Mouse (Mus musculus) ES-Bruce4 (cell line): ENCODE results near the gene Nkain1. TPM values are rescaled to one million over a fixed set of nuclear protein-coding genes. Genes with fewer than 3 reads are reported as not detected.

ENCODE experiments used
- H3K27ac ChIP-seq: 2 replicates; pipeline ENCODE4 v1.5.1; 2012; ENCODE audit warnings: low read length, inconsistent platforms; ENCODE audit not compliant: insufficient read depth
- H3K27me3 ChIP-seq: 2 replicates; pipeline ENCODE4 v1.6.1; 2012; ENCODE audit warnings: mild to moderate bottlenecking, low read length, inconsistent platforms; ENCODE audit not compliant: control insufficient read depth, poor library complexity, insufficient read depth, severe bottlenecking
- H3K36me3 ChIP-seq: 2 replicates; pipeline ENCODE4 v1.6.1; 2012; ENCODE audit warnings: inconsistent platforms, mild to moderate bottlenecking, low read length, moderate library complexity; ENCODE audit not compliant: control insufficient read depth, poor library complexity, insufficient read depth, severe bottlenecking
- H3K4me1 ChIP-seq: one replicate; pipeline ENCODE4 v1.8.1; 2011; ENCODE audit warnings: low read length; ENCODE audit not compliant: control insufficient read depth, insufficient read depth
- H3K4me3 ChIP-seq: 2 replicates; pipeline ENCODE4 v1.5.1; 2011; ENCODE audit warnings: low read depth, mild to moderate bottlenecking, low read length
- H3K9ac ChIP-seq: 2 replicates; pipeline ENCODE4 v1.6.1; 2012; ENCODE audit warnings: low read depth, mild to moderate bottlenecking, inconsistent platforms; ENCODE audit not compliant: poor library complexity, severe bottlenecking
- H3K9me3 ChIP-seq: replicated peaks from 2 replicates; pipeline ENCODE4 v1.6.1; 2012; ENCODE audit warnings: mild to moderate bottlenecking, low read length, inconsistent platforms; ENCODE audit not compliant: control insufficient read depth, poor library complexity, insufficient read depth, severe bottlenecking
- CTCF ChIP-seq: IDR thresholded peaks from one replicate; pipeline ENCODE4 v1.8.1; 2011; ENCODE audit warnings: low read depth, low read length
- EP300 ChIP-seq: IDR thresholded peaks from 2 replicates; pipeline ENCODE4 v1.6.1; 2011; ENCODE audit warnings: low read depth, low read length; ENCODE audit not compliant: insufficient read depth
- POLR2A ChIP-seq: IDR thresholded peaks from one replicate; pipeline ENCODE4 v1.8.1; 2011; ENCODE audit warnings: low read length; ENCODE audit not compliant: insufficient read depth
- polyA plus RNA-seq: library from polyadenylated mRNA; stranded (reverse); fragments of >200 nt; gene quantifications from 2 replicates; pipeline ENCODE4 v1.2.4, GENCODE M21; 2011; ENCODE audit warnings: low read depth; ENCODE audit not compliant: missing spikeins, insufficient read depth, insufficient read length

Gene Nkain1
- polyA plus RNA-seq, 1 experiment = 55.9 TPM

- H3K4me1 ChIP-seq = peaks cover 3% of the 10 kb centered on the region
- no peak overlapping the region for H3K27ac ChIP-seq
- TF ChIP-seq POLR2A (no peak), CTCF (no peak), EP300 (no peak)
These were observed 29.6 kb downstream of the Nkain1 start for GRCm38 (mm10) chr4:130544392-130544791.

GRCm38 (mm10) chr4:130543121-130543520 is 30.9 kb downstream of the Nkain1 start:
- Histone ChIP-seq H3K27ac (no peak overlapping the region), H3K4me1 (peaks cover 3% of the 10 kb centered on the region), H3K4me3 (no peak overlapping the region), H3K36me3 (no peaks in the 10 kb centered on the region), H3K9me3 (no peaks in the 10 kb centered on the region), H3K9ac (no peak overlapping the region), H3K27me3 (no peaks in the 10 kb centered on the region)
- TF ChIP-seq POLR2A (no peak), EP300 (no peak), CTCF (no peak)

More at GRCm38 (mm10) chr4:130544392-130544791, 29.6 kb downstream of the Nkain1 start:
- H3K9ac ChIP-seq = no peak overlapping the region
- no peaks in the 10 kb centered on the region for H3K9me3 ChIP-seq
- H3K36me3 ChIP-seq = no peaks in the 10 kb centered on the region
- no peaks in the 10 kb centered on the region for H3K27me3 ChIP-seq
- H3K4me3 ChIP-seq = no peak overlapping the region

- Histone ChIP-seq H3K4me3 (no peak overlapping the region), H3K27me3 (no peaks in the 10 kb centered on the region), H3K36me3 (no peaks in the 10 kb centered on the region), H3K4me1 (no peaks in the 10 kb centered on the region), H3K27ac (no peak overlapping the region), H3K9ac (no peak overlapping the region), H3K9me3 (no peaks in the 10 kb centered on the region)
- TF ChIP-seq CTCF = no peak
- no peak for TF ChIP-seq EP300
- no peak for TF ChIP-seq POLR2A
These were observed 33.1 kb downstream of the Nkain1 start for GRCm38 (mm10) chr4:130540831-130541230.

GRCm38 (mm10) chr4:130539706-130540105 is 34.3 kb downstream of the Nkain1 start:
- TF ChIP-seq CTCF = no peak
- TF ChIP-seq EP300 = no peak
- no peak for TF ChIP-seq POLR2A
- no peak overlapping the region for H3K9ac ChIP-seq
- no peaks in the 10 kb centered on the region for H3K9me3 ChIP-seq
- H3K27me3 ChIP-seq = no peaks in the 10 kb centered on the region
- H3K4me1 ChIP-seq = no peaks in the 10 kb centered on the region
- H3K4me3 ChIP-seq = no peak overlapping the region
- H3K36me3 ChIP-seq = no peaks in the 10 kb centered on the region
- H3K27ac ChIP-seq = no peak overlapping the region

GRCm38 (mm10) chr4:130539053-130539452 is 34.9 kb downstream of the Nkain1 start:
- Histone ChIP-seq H3K9me3 (no peaks in the 10 kb centered on the region), H3K27me3 (no peaks in the 10 kb centered on the region), H3K36me3 (no peaks in the 10 kb centered on the region), H3K4me1 (no peaks in the 10 kb centered on the region), H3K27ac (no peak overlapping the region), H3K9ac (no peak overlapping the region), H3K4me3 (no peak overlapping the region)
- TF ChIP-seq EP300 (no peak), POLR2A (no peak), CTCF (no peak)

- no peak overlapping the region for H3K27ac ChIP-seq
- H3K9ac ChIP-seq = no peak overlapping the region
- no peak overlapping the region for H3K4me3 ChIP-seq
- no peaks in the 10 kb centered on the region for H3K27me3 ChIP-seq
- TF ChIP-seq POLR2A (no peak), CTCF (no peak), EP300 (no peak)
- no peaks in the 10 kb centered on the region for H3K36me3 ChIP-seq
- H3K9me3 ChIP-seq = no peaks in the 10 kb centered on the region
- H3K4me1 ChIP-seq = no peaks in the 10 kb centered on the region
These were observed 36.6 kb downstream of the Nkain1 start for GRCm38 (mm10) chr4:130537371-130537770.
